Mouse (Mus musculus) limb, embryonic 11.5 days (tissue): Measurements from ENCODE around the gene Prdm13. TPM values are rescaled to one million over a fixed set of nuclear protein-coding genes. Genes with fewer than 3 reads are reported as not detected.
A peak's percentile ranks its signal among the peaks of the same experiment; 100 is the strongest.

Experiments
- ATAC-seq: fragments of 200-750 bp; cut with Nextera tagmentation; 2 replicates; pipeline ENCODE4 v1.8.0; 2017; ENCODE audit warnings: low read depth; ENCODE audit not compliant: insufficient number of reproducible peaks, low FRiP score, low TSS enrichment
- DNase-seq: peaks from one replicate; pipeline ENCODE4 v3.0.0-alpha.2; 2015; ENCODE audit warnings: low spot score
- H3K27ac ChIP-seq: fragments of 300-500 bp; sonication (generic); replicated peaks from 2 replicates; pipeline ENCODE4 v1.5.1; 2014; ENCODE audit warnings: low read depth, mild to moderate bottlenecking, low read length
- H3K27me3 ChIP-seq: fragments of 300-500 bp; sonication (generic); 2 replicates; pipeline ENCODE4 v1.6.1; 2014; ENCODE audit warnings: mild to moderate bottlenecking, low read length, mixed read lengths; ENCODE audit not compliant: control insufficient read depth, insufficient read depth
- H3K36me3 ChIP-seq: fragments of 300-500 bp; sonication (generic); 2 replicates; pipeline ENCODE4 v1.6.1; 2014; ENCODE audit warnings: mild to moderate bottlenecking, low read length, moderate library complexity, mixed read lengths; ENCODE audit not compliant: control insufficient read depth, insufficient read depth
- H3K4me1 ChIP-seq: fragments of 300-500 bp; sonication (generic); 2 replicates; pipeline ENCODE4 v1.6.1; 2014; ENCODE audit warnings: low read length, mixed read lengths; ENCODE audit not compliant: control insufficient read depth, insufficient read depth
- H3K4me2 ChIP-seq: fragments of 300-500 bp; sonication (generic); 2 replicates; pipeline ENCODE4 v1.6.1; 2014; ENCODE audit warnings: low read depth, mild to moderate bottlenecking, moderate library complexity; ENCODE audit not compliant: severe bottlenecking
- H3K4me3 ChIP-seq: fragments of 300-500 bp; sonication (generic); 2 replicates; pipeline ENCODE4 v1.5.1; 2014; ENCODE audit warnings: low read depth, low read length
- H3K9ac ChIP-seq: fragments of 300-500 bp; sonication (generic); 2 replicates; pipeline ENCODE4 v1.6.1; 2014; ENCODE audit warnings: mild to moderate bottlenecking, low read length
- H3K9me3 ChIP-seq: fragments of 300-500 bp; sonication (generic); 2 replicates; pipeline ENCODE4 v1.6.1; 2016; ENCODE audit warnings: low read length; ENCODE audit not compliant: control insufficient read depth
- WGBS: fragments of 180-500 bp; shearing (Covaris S2); extraction: QIAGEN DNeasy Blood & Tissue Kit; methylation state at CpG from one replicate; pipeline ENCODE4 v1.1.7; 2014; 5-methylcytosine and 5-hydroxymethylcytosine counted together
- polyA plus RNA-seq: library from polyadenylated mRNA; unstranded; fragments of >200 nt; fragmentation: Nextera tagmentation; extraction: Ambion mirVana; gene quantifications from 2 replicates; pipeline ENCODE4 v1.2.1, GENCODE M21; 2014

Prdm13 gene
- polyA plus RNA-seq, 1 experiment from 2014 or later: not detected

DNA sequence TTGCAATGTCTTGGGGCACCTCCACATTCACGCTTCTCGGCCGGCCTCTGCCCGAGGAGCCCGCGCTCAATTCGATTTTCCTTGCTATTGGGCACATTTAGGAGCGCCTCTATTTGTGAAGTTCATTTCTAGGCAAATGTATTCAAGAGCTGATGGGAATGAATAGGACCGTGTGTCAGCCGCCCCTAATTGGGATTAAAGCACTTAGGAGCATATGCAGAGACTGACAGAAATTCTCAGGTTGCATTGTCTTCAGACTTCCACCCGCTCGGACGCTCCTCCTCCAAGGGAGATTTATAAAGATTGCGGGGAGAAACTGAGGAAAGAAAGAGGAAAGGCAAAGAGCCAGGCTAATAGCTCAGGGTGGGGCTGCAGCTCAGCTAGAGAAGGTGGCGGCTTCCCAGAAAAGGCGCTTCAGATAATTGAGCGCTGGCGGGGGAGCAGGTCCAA lies 3.8 kb upstream of the Prdm13 start:
- peak; percentile 55 for DNase-seq

DNA sequence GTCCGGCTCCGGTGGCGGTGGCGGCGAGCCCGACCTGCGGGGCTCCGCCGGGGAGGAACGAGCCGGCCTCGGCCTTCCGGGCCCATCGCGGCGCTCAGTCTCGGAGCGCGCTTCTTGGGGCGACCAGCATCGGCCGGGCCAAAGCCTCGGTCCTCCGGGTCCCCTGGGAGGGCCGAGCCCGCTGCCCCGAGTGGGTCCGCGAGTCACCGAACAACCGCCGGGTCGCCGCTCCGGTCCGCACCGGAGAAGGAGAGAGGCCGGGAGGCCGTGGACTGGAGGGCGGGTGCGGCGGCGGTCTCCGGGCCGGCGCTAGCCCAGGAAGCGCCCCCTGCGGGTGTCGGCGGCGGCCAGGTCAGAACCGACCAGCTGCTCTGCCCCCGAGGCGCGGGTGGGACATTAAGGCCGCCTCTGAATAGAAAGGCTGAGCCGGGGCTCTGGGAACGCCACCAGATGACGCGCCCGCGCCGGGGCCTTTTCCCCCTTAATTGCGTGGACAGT lies 3.0 kb upstream of the Prdm13 start:
- Histone ChIP-seq H3K4me1 (no peaks in the 10 kb centered on the region), H3K36me3 (no peaks in the 10 kb centered on the region), H3K27ac (no peak overlapping the region), H3K4me2 (peak overlapping the region; percentile 65), H3K9me3 (no peaks in the 10 kb centered on the region), H3K9ac (no peak overlapping the region), H3K4me3 (peak overlapping the region; percentile 39), H3K27me3 (peaks cover 90% of the 10 kb centered on the region)
- WGBS: 0% methylated on average over 46 of the region's 64 CpGs
- ATAC-seq: peak; percentile 46; the same call in 1 of the 2 replicates
- peak; percentile 71 for DNase-seq

More for the DNA sequence above, 3.8 kb upstream of the Prdm13 start:
- Histone ChIP-seq H3K27ac (no peak overlapping the region), H3K4me1 (no peaks in the 10 kb centered on the region), H3K4me3 (no peak overlapping the region), H3K9ac (no peak overlapping the region), H3K9me3 (no peaks in the 10 kb centered on the region), H3K27me3 (peaks cover 82% of the 10 kb centered on the region), H3K4me2 (no peak overlapping the region), H3K36me3 (no peaks in the 10 kb centered on the region)
- WGBS: under 1% methylated on average over 18 of the region's 18 CpGs
- no peak for ATAC-seq

DNA sequence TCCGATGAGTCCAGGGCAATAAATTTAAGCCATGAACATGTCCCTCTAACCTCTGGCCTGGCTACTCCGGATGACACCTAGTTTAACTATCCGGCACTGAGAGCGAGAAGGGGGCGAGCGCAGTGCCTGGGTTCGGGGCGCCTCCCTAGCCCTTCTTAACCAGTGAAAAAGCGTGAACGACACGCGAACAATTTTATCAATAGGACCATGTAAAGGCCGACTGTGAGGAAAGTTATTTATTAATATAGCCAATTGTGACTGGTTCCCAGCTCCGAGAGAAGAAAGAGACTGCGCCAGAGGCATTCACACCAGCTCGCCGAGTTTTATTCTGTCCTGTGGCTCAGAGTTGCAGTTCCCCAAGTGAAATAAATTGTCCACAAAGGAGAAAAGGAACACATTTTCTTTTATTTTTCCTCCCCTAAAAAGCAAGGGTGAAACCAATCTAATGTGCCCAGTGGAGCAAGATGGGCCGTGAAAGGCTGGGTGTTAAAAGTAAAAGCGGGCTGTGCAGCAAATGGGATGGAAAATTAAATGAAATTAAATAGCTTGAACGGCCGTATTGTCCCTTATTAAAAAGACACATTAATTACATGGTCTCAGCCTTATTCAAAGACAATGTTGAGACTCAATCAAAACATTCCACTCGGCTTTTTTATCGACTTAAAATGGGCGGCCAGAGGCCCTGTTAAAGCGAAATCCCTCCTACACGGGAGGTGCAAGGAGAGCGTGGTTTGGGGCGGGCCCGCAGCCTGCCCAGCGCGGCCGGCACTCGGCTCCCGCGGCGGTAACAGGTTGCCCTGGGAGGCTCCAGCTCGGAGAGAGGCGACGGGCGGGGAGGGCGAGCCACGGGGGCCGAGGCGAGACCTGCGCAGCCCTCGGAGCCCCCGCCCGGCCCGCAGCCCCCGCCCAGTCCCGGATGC lies 2.3 kb upstream of the Prdm13 start:
- Histone ChIP-seq H3K4me3 (peak overlapping the region; percentile 39), H3K9me3 (no peaks in the 10 kb centered on the region), H3K27ac (no peak overlapping the region), H3K27me3 (peaks cover 95% of the 10 kb centered on the region), H3K9ac (no peak overlapping the region), H3K36me3 (no peaks in the 10 kb centered on the region), H3K4me1 (no peaks in the 10 kb centered on the region), H3K4me2 (peak overlapping the region; percentile 65)
- WGBS: under 1% methylated on average over 49 of the region's 51 CpGs
- DNase-seq: peak; percentile 40
- ATAC-seq: 0 out of 2 replicates have a peak, but pooled peaks have one; percentile 49

DNA sequence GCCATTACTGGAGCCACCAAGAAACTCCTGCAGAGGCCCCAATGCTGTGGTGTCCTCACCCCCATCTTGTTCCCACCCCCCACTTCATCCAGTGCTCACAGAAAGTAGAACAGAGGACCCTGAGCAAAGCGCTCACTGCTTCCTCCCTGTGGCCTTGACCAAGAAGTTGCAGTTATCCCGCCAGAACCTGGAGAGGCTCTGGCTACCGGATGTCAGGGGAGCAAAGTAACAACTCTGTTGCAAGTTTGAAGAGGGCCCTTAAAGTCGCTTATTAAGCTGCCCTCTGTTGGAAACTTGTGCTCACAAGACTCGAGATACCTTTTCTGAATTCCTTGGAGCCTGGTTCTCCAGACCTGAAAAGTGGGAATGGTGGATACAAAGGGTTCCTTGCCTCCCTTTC lies 1.2 kb upstream of the Prdm13 start:
- Histone ChIP-seq H3K9ac (no peak overlapping the region), H3K4me3 (no peak overlapping the region), H3K4me1 (no peaks in the 10 kb centered on the region), H3K9me3 (no peaks in the 10 kb centered on the region), H3K4me2 (no peak overlapping the region), H3K27ac (no peak overlapping the region), H3K27me3 (peaks cover 95% of the 10 kb centered on the region), H3K36me3 (no peaks in the 10 kb centered on the region)
- ATAC-seq (no peak), DNase-seq (peak; percentile 54)
- 0% methylated on average over 5 of the region's 5 CpGs for WGBS

DNA sequence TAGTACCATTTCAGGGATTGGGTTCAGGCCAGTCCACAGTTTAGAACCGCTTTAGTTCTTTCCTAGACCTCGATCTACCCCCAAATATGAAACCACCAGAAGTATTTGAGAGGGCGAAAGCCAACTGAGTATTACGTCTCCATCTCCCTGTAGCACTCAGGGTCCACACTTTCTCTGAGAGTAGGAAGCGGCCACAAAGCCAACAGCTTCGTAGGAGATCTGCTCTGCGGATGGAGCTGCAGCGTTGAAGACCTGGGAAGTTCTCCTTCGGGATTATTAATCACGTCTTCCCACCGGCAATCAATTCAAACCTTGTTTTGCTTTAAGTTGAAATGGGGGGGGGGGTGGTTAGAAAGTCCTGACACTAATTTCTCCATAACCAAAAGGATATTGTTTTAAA lies 653 bp upstream of the Prdm13 start:
- DNase-seq (peak; percentile 23), ATAC-seq (no peak)
- Histone ChIP-seq H3K9me3 (no peaks in the 10 kb centered on the region), H3K9ac (no peak overlapping the region), H3K27ac (no peak overlapping the region), H3K27me3 (peaks cover 95% of the 10 kb centered on the region), H3K4me3 (no peak overlapping the region), H3K4me2 (no peak overlapping the region), H3K4me1 (no peaks in the 10 kb centered on the region), H3K36me3 (no peaks in the 10 kb centered on the region)
- 2% methylated on average over 11 of the region's 11 CpGs for WGBS

DNA sequence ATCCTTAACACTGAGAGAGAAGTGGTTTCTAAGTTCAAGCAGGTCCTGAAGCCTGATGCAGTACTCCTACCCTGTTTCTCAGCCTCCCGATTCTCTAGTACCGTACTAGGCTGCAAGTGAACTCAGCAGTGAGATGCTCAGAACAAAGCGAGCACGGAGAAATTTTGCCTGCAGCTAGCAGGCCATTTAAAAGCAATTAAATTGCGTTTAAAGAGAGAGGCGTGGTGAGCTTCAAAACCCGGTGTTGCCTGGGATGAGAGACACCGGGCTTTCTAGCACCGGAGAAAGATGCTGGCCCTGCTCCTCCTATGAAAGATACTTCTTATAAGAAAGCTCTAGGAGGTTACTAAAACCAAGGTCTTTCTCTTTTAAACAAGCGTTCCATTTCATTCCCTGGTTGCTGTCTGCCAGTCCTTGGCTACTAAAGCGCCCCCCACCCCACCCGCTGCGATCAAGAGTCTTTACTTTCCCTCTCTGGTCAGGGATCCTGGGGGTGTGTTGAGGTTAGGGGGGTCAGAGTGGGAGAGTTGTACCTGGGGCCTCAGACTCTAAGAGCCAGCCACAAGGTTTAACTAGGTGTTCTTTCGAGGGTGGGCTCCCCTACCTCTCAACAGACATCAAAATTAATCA lies 1.3 kb downstream of the Prdm13 start:
- Histone ChIP-seq H3K36me3 (no peaks in the 10 kb centered on the region), H3K9me3 (no peaks in the 10 kb centered on the region), H3K9ac (no peak overlapping the region), H3K4me1 (no peaks in the 10 kb centered on the region), H3K27me3 (peaks cover 95% of the 10 kb centered on the region), H3K4me2 (no peak overlapping the region), H3K4me3 (no peak overlapping the region), H3K27ac (no peak overlapping the region)
- DNase-seq (peak; percentile 32), ATAC-seq (no peak)
- WGBS: under 1% methylated on average over 14 of the region's 14 CpGs

DNA sequence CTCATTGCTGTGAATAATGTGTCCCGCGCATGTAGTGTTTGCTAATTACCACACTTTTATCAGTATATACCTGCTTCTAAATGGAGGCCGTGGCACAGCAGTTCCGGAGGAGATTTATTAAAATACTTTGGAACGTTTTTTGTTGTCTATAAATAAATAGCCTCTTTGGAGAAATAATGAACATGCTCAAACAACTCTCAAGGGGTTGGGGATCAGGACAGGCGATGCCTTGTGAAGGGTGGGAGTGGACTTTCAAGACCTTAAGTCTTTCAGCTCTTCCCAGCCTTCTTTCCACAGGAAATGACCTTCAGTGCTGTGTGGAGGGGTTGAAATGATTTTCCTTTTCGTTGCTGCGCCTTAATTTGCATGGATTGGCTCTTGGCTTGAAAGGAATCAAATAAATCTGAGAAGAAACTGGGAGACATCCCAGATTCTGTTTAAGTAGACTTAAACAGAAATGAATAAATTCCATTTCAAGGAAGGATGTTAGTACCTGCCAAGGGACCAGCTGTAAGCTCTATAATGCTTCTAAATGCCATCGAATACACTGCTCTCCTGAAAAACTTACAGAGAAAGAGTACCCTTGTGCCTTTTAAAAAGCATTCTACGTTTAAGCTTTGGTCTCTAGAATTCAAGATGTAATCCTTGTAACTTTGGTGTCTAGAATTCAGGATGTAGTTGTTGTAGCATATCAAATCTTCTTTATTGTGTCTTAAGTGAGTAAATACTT lies 3.2 kb downstream of the Prdm13 start:
- H3K4me1 ChIP-seq: no peaks in the 10 kb centered on the region; the same call in 1 of the 2 replicates
- no peaks in the 10 kb centered on the region for H3K9me3 ChIP-seq
- no peak overlapping the region for H3K4me3 ChIP-seq
- no peaks in the 10 kb centered on the region for H3K36me3 ChIP-seq
- 9% methylated on average over 10 of the region's 10 CpGs for WGBS
- DNase-seq (peak; percentile 21), ATAC-seq (no peak)
- H3K27me3 ChIP-seq: peaks cover 95% of the 10 kb centered on the region
- H3K27ac ChIP-seq: no peak overlapping the region
- no peak overlapping the region for H3K9ac ChIP-seq
- no peak overlapping the region for H3K4me2 ChIP-seq

DNA sequence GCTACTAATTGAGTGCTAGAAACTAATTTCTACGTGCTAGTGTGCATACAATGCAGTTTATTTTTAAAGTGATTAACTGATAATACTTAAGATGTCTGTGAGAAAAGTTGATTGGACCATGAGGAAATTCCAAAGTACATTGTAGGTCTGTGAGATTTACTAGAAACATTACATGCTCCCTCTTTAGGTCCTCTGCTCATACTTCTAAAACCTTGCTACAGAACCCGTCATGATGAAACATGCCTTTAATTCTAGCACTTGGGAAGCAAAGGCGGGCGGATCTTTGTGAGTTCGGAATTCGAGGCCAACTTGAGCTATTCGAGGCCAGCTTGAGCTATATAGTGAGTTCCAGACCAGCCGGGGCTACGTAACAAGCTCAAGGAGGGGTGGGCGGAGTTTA lies 4.8 kb downstream of the Prdm13 start:
- Histone ChIP-seq H3K9ac (no peak overlapping the region), H3K4me3 (no peak overlapping the region), H3K4me1 (no peaks in the 10 kb centered on the region; the same call in 1 of the 2 replicates), H3K4me2 (no peak overlapping the region), H3K9me3 (no peaks in the 10 kb centered on the region), H3K27me3 (peaks cover 93% of the 10 kb centered on the region), H3K27ac (no peak overlapping the region), H3K36me3 (no peaks in the 10 kb centered on the region)
- DNase-seq (peak; percentile 42), ATAC-seq (no peak)
- 4% methylated on average over 10 of the region's 10 CpGs for WGBS
